Mouse (Mus musculus) liver, postnatal 0 days (tissue): ENCODE data around the gene Unc119. TPM values are rescaled to one million over a fixed set of nuclear protein-coding genes. Genes with fewer than 3 reads are reported as not detected.

ENCODE experiments used
- ATAC-seq: fragments of 200-750 bp; cut with Nextera tagmentation; 2 replicates; pipeline ENCODE4 v1.8.0; 2017; ENCODE audit warnings: mild to moderate bottlenecking, moderate library complexity
- DNase-seq: peaks from one replicate; pipeline ENCODE4 v3.0.0-alpha.2; 2016
- H3K27ac ChIP-seq: fragments of 300-500 bp; sonication (generic); 2 replicates; pipeline ENCODE4 v1.5.1; 2014; ENCODE audit warnings: antibody characterized with exemption, moderate library complexity, mild to moderate bottlenecking, low read depth
- H3K27me3 ChIP-seq: fragments of 300-500 bp; sonication (generic); 2 replicates; pipeline ENCODE4 v1.6.1; 2014; ENCODE audit warnings: low read length, control low read depth, mixed read lengths; ENCODE audit not compliant: insufficient read depth
- H3K36me3 ChIP-seq: fragments of 300-500 bp; sonication (generic); replicated peaks from 2 replicates; pipeline ENCODE4 v1.6.1; 2014; ENCODE audit warnings: mild to moderate bottlenecking, control low read depth, low read length, moderate library complexity, mixed read lengths; ENCODE audit not compliant: insufficient read depth
- H3K4me1 ChIP-seq: fragments of 300-500 bp; sonication (generic); 2 replicates; pipeline ENCODE4 v1.6.1; 2014; ENCODE audit warnings: antibody characterized with exemption, mild to moderate bottlenecking, control low read depth; ENCODE audit not compliant: insufficient read depth
- H3K4me2 ChIP-seq: fragments of 300-500 bp; sonication (generic); 2 replicates; pipeline ENCODE4 v1.6.1; 2014; ENCODE audit warnings: low read depth, mild to moderate bottlenecking, low read length, moderate library complexity, mixed read lengths
- H3K4me3 ChIP-seq: fragments of 300-500 bp; sonication (generic); 2 replicates; pipeline ENCODE4 v1.5.1; 2014; ENCODE audit warnings: low read depth, low read length
- H3K9ac ChIP-seq: fragments of 300-500 bp; sonication (generic); replicated peaks from 2 replicates; pipeline ENCODE4 v1.6.1; 2014; ENCODE audit warnings: mild to moderate bottlenecking, moderate library complexity
- H3K9me3 ChIP-seq: fragments of 300-500 bp; sonication (generic); 2 replicates; pipeline ENCODE4 v1.6.1; 2016; ENCODE audit warnings: mild to moderate bottlenecking, control low read depth, low read length, mixed read lengths
- CTCF ChIP-seq: sonication (generic); IDR thresholded peaks from 2 replicates; pipeline ENCODE4 v1.5.1; 2016; ENCODE audit warnings: antibody characterized with exemption, low read depth
- EP300 ChIP-seq: IDR thresholded peaks from 2 replicates; pipeline ENCODE4 v1.6.1; 2016; ENCODE audit warnings: antibody characterized with exemption, low read depth, mild to moderate bottlenecking
- WGBS: fragments of 180-500 bp; shearing (Covaris S2); extraction: QIAGEN DNeasy Blood & Tissue Kit; methylation state at CpG from one replicate; pipeline ENCODE4 v1.1.7; 2014; ENCODE audit not compliant: insufficient replicate concordance; 5-methylcytosine and 5-hydroxymethylcytosine counted together
- polyA plus RNA-seq: library from polyadenylated mRNA; unstranded; fragments of >200 nt; fragmentation: Nextera tagmentation; extraction: Ambion mirVana; gene quantifications from 2 replicates; pipeline ENCODE4 v1.2.1, GENCODE M21; 2015

Gene Unc119
- polyA plus RNA-seq, 1 experiment from 2014 or later, result 63.7 TPM

- no peak overlapping the region for H3K27ac ChIP-seq
- no peak for TF ChIP-seq CTCF
- no peak for TF ChIP-seq EP300
- no peak for DNase-seq
- peaks cover 25% of the 10 kb centered on the region for H3K36me3 ChIP-seq
- no peaks in the 10 kb centered on the region for H3K4me1 ChIP-seq
- H3K9me3 ChIP-seq, result no peaks in the 10 kb centered on the region
- 88% methylated on average over 8 of the region's 8 CpGs for WGBS
- H3K4me3 ChIP-seq, result no peak overlapping the region
- no peaks in the 10 kb centered on the region for H3K27me3 ChIP-seq
- no peak overlapping the region for H3K9ac ChIP-seq
- no peak for ATAC-seq
- no peak overlapping the region for H3K4me2 ChIP-seq
Observed at GRCm38 (mm10) chr11:78337040-78337439, 6.2 kb upstream of the Unc119 start.

- Histone ChIP-seq H3K4me3 (no peak overlapping the region), H3K4me2 (no peak overlapping the region), H3K4me1 (peaks cover 31% of the 10 kb centered on the region), H3K27me3 (no peaks in the 10 kb centered on the region), H3K27ac (no peak overlapping the region), H3K9me3 (no peaks in the 10 kb centered on the region), H3K9ac (no peak overlapping the region), H3K36me3 (peaks cover 19% of the 10 kb centered on the region)
- ATAC-seq (no peak), DNase-seq (no peak)
- TF ChIP-seq EP300, result no peak
- no peak for TF ChIP-seq CTCF
- WGBS, result 80% methylated on average over 12 of the region's 12 CpGs
Observed at GRCm38 (mm10) chr11:78341702-78342101, 1.6 kb upstream of the Unc119 start.

DNA sequence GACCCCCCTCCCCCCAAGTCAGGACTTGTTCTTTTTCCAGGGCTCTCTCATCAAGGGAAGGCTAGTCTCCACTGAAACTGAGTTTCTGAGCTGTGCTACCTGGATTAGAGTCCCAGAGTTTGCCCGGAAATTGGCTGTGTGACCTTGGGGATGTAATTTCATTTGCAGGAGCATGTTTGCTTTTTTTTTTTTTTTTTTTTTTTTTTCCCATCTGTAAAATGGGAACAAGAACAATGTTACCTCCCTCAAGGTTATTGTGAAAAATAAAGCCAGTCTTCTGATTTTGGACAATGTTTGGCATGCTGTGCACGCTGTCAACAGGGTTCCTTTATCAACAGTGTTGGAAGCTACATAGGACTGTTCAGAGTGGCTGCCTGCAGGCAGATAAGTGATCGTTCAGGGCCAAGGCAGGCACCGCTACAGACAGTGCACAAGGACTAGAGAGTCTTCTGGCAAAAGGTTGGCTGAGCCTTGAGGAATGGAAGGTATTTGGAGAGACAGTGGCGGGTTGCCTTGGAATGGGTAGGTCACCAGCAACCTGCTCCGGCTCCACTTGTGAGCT lies 1.1 kb downstream of the Unc119 start:
- DNase-seq, result peak; percentile 41
- peak overlapping the region; percentile 90 for H3K27ac ChIP-seq
- peak; percentile 57 for ATAC-seq

DNA sequence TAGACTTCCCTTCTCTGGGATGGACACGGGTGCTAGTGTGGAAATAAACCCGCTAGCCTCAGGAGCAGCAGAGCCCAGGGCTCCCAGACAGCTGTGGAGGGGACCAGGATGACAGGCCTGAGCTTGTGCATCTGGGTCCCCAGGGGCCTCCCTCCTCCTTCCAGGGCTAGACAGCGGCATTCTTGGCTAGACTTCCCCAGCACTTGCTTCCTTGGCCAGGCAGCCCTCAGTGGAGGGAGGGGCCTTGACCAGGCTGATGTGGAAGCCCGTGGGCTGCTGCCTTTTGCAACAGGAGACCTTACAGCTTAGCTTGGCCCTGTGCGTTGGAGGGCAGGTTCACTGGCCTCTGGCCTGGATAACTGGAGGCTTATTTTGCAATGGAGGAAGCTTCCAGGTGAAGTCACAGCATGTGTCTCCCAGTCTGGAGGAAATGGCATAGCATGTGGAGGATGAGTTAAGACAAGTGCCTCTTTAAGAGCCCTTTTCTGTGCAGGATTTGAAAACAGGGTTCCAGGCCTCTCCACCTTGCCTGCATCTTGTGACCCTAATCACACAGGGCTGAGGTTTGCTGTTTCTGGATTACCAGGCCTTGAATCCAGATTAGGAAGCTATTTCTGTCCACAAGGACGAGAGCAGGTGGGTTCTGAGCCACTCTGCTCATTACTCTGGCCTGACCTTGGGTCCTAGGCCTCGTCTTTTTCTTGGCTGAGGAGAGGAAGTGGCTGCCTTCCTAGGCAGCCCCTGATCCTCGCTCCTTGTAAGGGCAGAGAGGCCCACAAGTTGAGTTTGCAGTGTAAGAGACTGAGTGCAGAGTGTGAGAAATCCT lies 1.8 kb downstream of the Unc119 start:
- peak overlapping the region; percentile 90 for H3K27ac ChIP-seq
- H3K4me2 ChIP-seq, result peak overlapping the region; percentile 95
- no peaks in the 10 kb centered on the region for H3K9me3 ChIP-seq
- peak overlapping the region; percentile 65 for H3K9ac ChIP-seq
- peak overlapping the region; percentile 66; the same call in 1 of the 2 replicates for H3K4me3 ChIP-seq
- no peaks in the 10 kb centered on the region for H3K27me3 ChIP-seq
- peak; percentile 64 for DNase-seq
- WGBS, result 15% methylated on average over 8 of the region's 8 CpGs
- H3K4me1 ChIP-seq, result peaks cover 59% of the 10 kb centered on the region
- TF ChIP-seq CTCF, result no peak
- TF ChIP-seq EP300, result no peak
- peaks cover 18% of the 10 kb centered on the region for H3K36me3 ChIP-seq
- ATAC-seq, result peak; percentile 53

More for the DNA sequence above, 1.1 kb downstream of the Unc119 start:
- Histone ChIP-seq H3K4me1 (peaks cover 55% of the 10 kb centered on the region), H3K9ac (peak overlapping the region; percentile 74), H3K4me3 (peak overlapping the region; percentile 66), H3K4me2 (peak overlapping the region; percentile 95), H3K27me3 (no peaks in the 10 kb centered on the region), H3K9me3 (no peaks in the 10 kb centered on the region), H3K36me3 (peaks cover 24% of the 10 kb centered on the region)
- TF ChIP-seq EP300 (no peak), CTCF (no peak)
- WGBS, result 43% methylated on average over 6 of the region's 6 CpGs

DNA sequence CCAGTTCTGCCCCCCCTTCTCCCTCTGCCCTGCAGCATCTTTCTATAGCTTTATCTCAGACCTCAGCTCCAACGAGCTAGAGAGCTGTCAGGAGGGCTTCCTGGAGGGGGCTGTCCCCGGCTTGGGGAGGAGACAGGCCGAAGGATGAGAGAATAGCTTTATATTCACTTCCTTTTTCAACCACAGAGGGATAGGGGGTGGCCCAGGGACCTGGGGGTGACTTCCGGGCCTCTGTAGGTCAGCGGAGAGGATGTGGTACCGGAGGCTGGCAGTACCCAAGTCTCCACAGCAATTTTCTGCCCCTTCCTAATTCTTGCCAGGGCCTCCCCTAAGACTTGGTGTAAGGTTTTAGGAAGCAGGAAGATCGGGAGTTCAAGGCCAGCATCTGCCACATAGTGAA lies 2.5 kb downstream of the Unc119 start:
- ATAC-seq (no peak), DNase-seq (peak; percentile 42)
- 29% methylated on average over 7 of the region's 7 CpGs for WGBS
- TF ChIP-seq EP300 (peak; percentile 33; the same call in 1 of the 2 replicates), CTCF (no peak)
- peak overlapping the region; percentile 65 for H3K9ac ChIP-seq
- H3K9me3 ChIP-seq, result no peaks in the 10 kb centered on the region
- peak overlapping the region; percentile 90 for H3K27ac ChIP-seq
- no peak overlapping the region for H3K4me3 ChIP-seq
- peaks cover 65% of the 10 kb centered on the region for H3K4me1 ChIP-seq
- no peaks in the 10 kb centered on the region for H3K27me3 ChIP-seq
- peaks cover 17% of the 10 kb centered on the region for H3K36me3 ChIP-seq
- peak overlapping the region; percentile 95 for H3K4me2 ChIP-seq

GRCm38 (mm10) chr11:78346326-78347069 lies 3.2 kb downstream of the Unc119 start:
- peak overlapping the region; percentile 95 for H3K4me2 ChIP-seq
- peaks cover 14% of the 10 kb centered on the region for H3K36me3 ChIP-seq
- H3K9me3 ChIP-seq, result no peaks in the 10 kb centered on the region
- H3K27ac ChIP-seq, result peak overlapping the region; percentile 90
- H3K4me1 ChIP-seq, result peaks cover 65% of the 10 kb centered on the region
- H3K27me3 ChIP-seq, result no peaks in the 10 kb centered on the region
- no peak overlapping the region for H3K4me3 ChIP-seq
- TF ChIP-seq CTCF, result no peak
- no peak for TF ChIP-seq EP300
- no peak for DNase-seq
- H3K9ac ChIP-seq, result no peak overlapping the region
- no peak for ATAC-seq
- 72% methylated on average over 6 of the region's 6 CpGs for WGBS
